Mouse (Mus musculus): ENCODE measurements around the gene Trappc12. TPM values are rescaled to one million over a fixed set of nuclear protein-coding genes. Genes with fewer than 3 reads are reported as not detected.

Gene Trappc12
- polyA plus RNA-seq, 1 experiment from 2014 or later = 19.0 TPM

DNA sequence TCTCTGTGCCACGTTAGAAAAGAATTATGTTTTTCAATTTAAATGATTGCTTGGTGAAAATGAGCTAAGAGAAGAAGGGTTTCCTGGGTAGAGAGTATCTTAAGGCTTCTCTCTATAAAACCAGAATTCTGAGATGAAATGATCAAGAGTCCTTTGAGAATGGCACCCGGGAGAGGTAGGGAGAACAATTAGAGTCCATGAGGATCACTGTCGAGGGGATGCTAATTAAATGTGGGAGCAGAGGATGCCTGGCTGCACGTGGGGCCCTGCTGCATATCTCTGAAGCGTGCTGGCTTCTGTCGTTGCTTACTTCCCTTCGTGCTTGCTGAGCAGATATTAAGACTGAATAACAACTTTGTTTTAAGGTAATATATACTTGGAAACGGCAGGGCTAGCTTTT is 24.8 kb upstream of the Trappc12 start:
- DNase-seq (ENCODE audit: low spot score) = no peak
- TF ChIP-seq CTCF (IDR thresholded peaks at IDR 0.05) (no peak), EP300 (IDR thresholded peaks at IDR 0.05) (no peak)
- no peaks in the 10 kb centered on the region for H3K9me3 ChIP-seq (ENCODE audit: low read length)
- no peak for ATAC-seq
- 68% methylated on average over 8 of the region's 8 CpGs for WGBS
- no peaks in the 10 kb centered on the region for H3K36me3 ChIP-seq (ENCODE audit: insufficient read depth, low read length)
- no peak overlapping the region for H3K27ac ChIP-seq (ENCODE audit: low read length)
- H3K4me2 ChIP-seq (replicated peaks; ENCODE audit: low read depth, low read length) = no peak overlapping the region
- H3K9ac ChIP-seq (replicated peaks; ENCODE audit: low read depth) = no peak overlapping the region
- H3K4me1 ChIP-seq (ENCODE audit: insufficient read depth, low read depth, low read length) = no peaks in the 10 kb centered on the region
- H3K4me3 ChIP-seq (ENCODE audit: low read depth, low read length) = no peak overlapping the region
- H3K27me3 ChIP-seq (replicated peaks; ENCODE audit: insufficient read depth, low read length) = no peaks in the 10 kb centered on the region

DNA sequence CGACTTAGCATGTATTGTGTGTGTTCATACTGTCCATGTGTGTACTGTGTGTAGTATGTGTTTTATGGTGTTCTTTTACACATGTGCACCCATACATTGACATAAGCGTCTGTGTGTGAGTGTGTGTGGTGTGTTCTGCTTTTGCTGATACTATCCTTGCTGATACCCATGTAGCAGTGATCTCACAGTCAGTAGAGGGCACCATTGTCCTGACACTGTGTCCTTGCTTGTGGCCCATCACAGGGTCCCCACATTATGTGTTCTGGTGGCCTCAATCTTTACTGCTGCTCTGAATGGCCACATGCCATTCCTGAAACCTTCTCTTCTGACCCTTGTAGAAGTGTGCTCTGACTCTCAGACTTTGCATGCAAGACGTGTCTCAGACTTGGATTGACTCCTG is 23.5 kb upstream of the Trappc12 start:
- Histone ChIP-seq H3K9ac (replicated peaks; ENCODE audit: low read depth) (no peak overlapping the region), H3K4me3 (ENCODE audit: low read depth, low read length) (no peak overlapping the region), H3K4me2 (replicated peaks; ENCODE audit: low read depth, low read length) (no peak overlapping the region), H3K27me3 (replicated peaks; ENCODE audit: insufficient read depth, low read length) (no peaks in the 10 kb centered on the region), H3K9me3 (ENCODE audit: low read length) (no peaks in the 10 kb centered on the region), H3K4me1 (ENCODE audit: insufficient read depth, low read depth, low read length) (no peaks in the 10 kb centered on the region), H3K36me3 (ENCODE audit: insufficient read depth, low read length) (no peaks in the 10 kb centered on the region), H3K27ac (ENCODE audit: low read length) (no peak overlapping the region)
- TF ChIP-seq EP300 (IDR thresholded peaks at IDR 0.05) (no peak), CTCF (IDR thresholded peaks at IDR 0.05) (peak; percentile 52)
- WGBS = 78% methylated on average over 3 of the region's 3 CpGs
- DNase-seq (ENCODE audit: low spot score) = no peak
- ATAC-seq = no peak

GRCm38 (mm10) chr12:28769953-28770352 is 19.7 kb upstream of the Trappc12 start:
- Histone ChIP-seq H3K27me3 (replicated peaks; ENCODE audit: insufficient read depth, low read length) (no peaks in the 10 kb centered on the region), H3K27ac (ENCODE audit: low read length) (no peak overlapping the region), H3K36me3 (ENCODE audit: insufficient read depth, low read length) (no peaks in the 10 kb centered on the region), H3K4me2 (replicated peaks; ENCODE audit: low read depth, low read length) (no peak overlapping the region), H3K4me3 (ENCODE audit: low read depth, low read length) (no peak overlapping the region), H3K9me3 (ENCODE audit: low read length) (no peaks in the 10 kb centered on the region), H3K4me1 (ENCODE audit: insufficient read depth, low read depth, low read length) (no peaks in the 10 kb centered on the region), H3K9ac (replicated peaks; ENCODE audit: low read depth) (no peak overlapping the region)
- TF ChIP-seq CTCF (IDR thresholded peaks at IDR 0.05) = no peak
- no peak for TF ChIP-seq EP300 (IDR thresholded peaks at IDR 0.05)
- WGBS = 92% methylated on average over 7 of the region's 7 CpGs
- ATAC-seq (no peak), DNase-seq (ENCODE audit: low spot score) (no peak)

DNA sequence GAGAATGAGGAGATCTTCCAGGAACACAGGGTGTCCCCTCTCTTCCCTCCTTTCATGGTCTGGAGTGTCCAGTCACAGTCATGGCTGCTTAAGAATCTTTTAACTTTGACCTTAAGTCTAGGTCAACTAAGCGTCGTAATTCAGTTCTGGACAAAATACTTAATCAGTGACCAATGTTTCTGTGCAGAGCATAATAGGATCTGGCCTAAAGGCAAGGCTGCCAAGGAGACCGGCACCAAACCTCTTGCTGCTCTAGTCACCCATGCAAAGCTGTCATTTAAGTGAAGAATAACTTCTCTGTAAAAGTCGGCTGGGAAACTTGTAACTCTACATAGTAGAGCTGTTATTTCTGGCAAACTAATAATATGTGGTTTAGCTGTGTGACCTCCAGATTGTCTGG is 5.7 kb upstream of the Trappc12 start:
- ATAC-seq (no peak), DNase-seq (ENCODE audit: low spot score) (no peak)
- Histone ChIP-seq H3K27me3 (replicated peaks; ENCODE audit: insufficient read depth, low read length) (no peaks in the 10 kb centered on the region), H3K4me3 (ENCODE audit: low read depth, low read length) (no peak overlapping the region), H3K9ac (replicated peaks; ENCODE audit: low read depth) (no peak overlapping the region), H3K27ac (ENCODE audit: low read length) (no peak overlapping the region), H3K9me3 (ENCODE audit: low read length) (no peaks in the 10 kb centered on the region), H3K36me3 (ENCODE audit: insufficient read depth, low read length) (no peaks in the 10 kb centered on the region), H3K4me2 (replicated peaks; ENCODE audit: low read depth, low read length) (no peak overlapping the region), H3K4me1 (ENCODE audit: insufficient read depth, low read depth, low read length) (no peaks in the 10 kb centered on the region; the same call in 1 of the 2 replicates)
- 81% methylated on average over 4 of the region's 4 CpGs for WGBS
- no peak for TF ChIP-seq EP300 (IDR thresholded peaks at IDR 0.05)
- TF ChIP-seq CTCF (IDR thresholded peaks at IDR 0.05) = no peak

GRCm38 (mm10) chr12:28751508-28752263 is 1.4 kb upstream of the Trappc12 start, which contains the start of gene Eipr1:
Gene Eipr1 (plus strand): TSS chr12:28751803.
- Histone ChIP-seq H3K27me3 (replicated peaks; ENCODE audit: insufficient read depth, low read length) (no peaks in the 10 kb centered on the region), H3K4me2 (replicated peaks; ENCODE audit: low read depth, low read length) (peak within 1 kb of the TSS; percentile 90), H3K9me3 (ENCODE audit: low read length) (no peaks in the 10 kb centered on the region), H3K36me3 (ENCODE audit: insufficient read depth, low read length) (no peaks in the 10 kb centered on the region; the same call in 1 of the 2 replicates), H3K9ac (replicated peaks; ENCODE audit: low read depth) (peak within 1 kb of the TSS; percentile 65), H3K27ac (ENCODE audit: low read length) (peak within 1 kb of the TSS; percentile 40), H3K4me3 (ENCODE audit: low read depth, low read length) (peak within 1 kb of the TSS; percentile 91), H3K4me1 (ENCODE audit: insufficient read depth, low read depth, low read length) (no peaks in the 10 kb centered on the region; the same call in 1 of the 2 replicates)
- TF ChIP-seq EP300 (IDR thresholded peaks at IDR 0.05) (no peak), CTCF (IDR thresholded peaks at IDR 0.05) (no peak)
- ATAC-seq = peak; percentile 91
- 3% methylated on average over 36 of the region's 36 CpGs for WGBS
- peak; percentile 98 for DNase-seq (ENCODE audit: low spot score)

- DNase-seq (ENCODE audit: low spot score) (no peak), ATAC-seq (no peak)
- Histone ChIP-seq H3K36me3 (ENCODE audit: insufficient read depth, low read length) (no peaks in the 10 kb centered on the region; the same call in 1 of the 2 replicates), H3K27ac (ENCODE audit: low read length) (no peak overlapping the region; the same call in 1 of the 2 replicates), H3K27me3 (replicated peaks; ENCODE audit: insufficient read depth, low read length) (no peaks in the 10 kb centered on the region), H3K4me3 (ENCODE audit: low read depth, low read length) (no peak overlapping the region; the same call in 1 of the 2 replicates), H3K4me2 (replicated peaks; ENCODE audit: low read depth, low read length) (no peak overlapping the region), H3K4me1 (ENCODE audit: insufficient read depth, low read depth, low read length) (no peaks in the 10 kb centered on the region; the same call in 1 of the 2 replicates), H3K9ac (replicated peaks; ENCODE audit: low read depth) (no peak overlapping the region), H3K9me3 (ENCODE audit: low read length) (no peaks in the 10 kb centered on the region)
- WGBS = 97% methylated on average over 5 of the region's 5 CpGs
- TF ChIP-seq EP300 (IDR thresholded peaks at IDR 0.05) (no peak), CTCF (IDR thresholded peaks at IDR 0.05) (no peak)
These were observed 604 bp upstream of the Trappc12 start for GRCm38 (mm10) chr12:28750876-28751275.

All from lung, postnatal 0 days (tissue).